In genomic region chr16:55892484-55892883, GRCm38 (mm10) we compare ENCODE assay signal across 12 mouse cellular contexts. TPM values are rescaled to one million over a fixed set of nuclear protein-coding genes. Genes with fewer than 3 reads are reported as not detected.
A peak's percentile ranks its signal among the peaks of the same experiment; 100 is the strongest.
DNase-seq lines count a peak whose midpoint lies in the region; ATAC-seq and TF ChIP-seq lines count a peak whose summit lies in the region.
"Had no signal": no experiment of that assay in that cellular context is flagged by ENCODE, and none has a peak within 500 bp of the region (broad histone marks: within the 10 kb centered on the region; RNA-seq: fewer than 3 reads in every experiment).

No protein-coding gene starts in this region.

- no peak; the same call in 1 of the 2 replicates for TF ChIP-seq RAD21 in CH12.LX (IDR thresholded peaks at IDR 0.05; ENCODE audit: low read depth, low read length)

- H3K36me3 ChIP-seq in kidney, embryonic 15.5 days = peaks cover 20% of the 10 kb centered on the region; the same call in 1 of the 2 replicates
- peaks cover 12 to 33% of the 10 kb centered on the region in 2 experiments for H3K36me3 ChIP-seq in CH12.LX (replicated peaks in 1 of 2; ENCODE audit: control insufficient read depth in 1 of 2, insufficient read depth in 1 of 2, low read length in 1 of 2)
- H3K36me3 ChIP-seq in intestine, embryonic 16.5 days (ENCODE audit: control insufficient read depth, insufficient read depth, low read length) = no peaks in the 10 kb centered on the region
- H3K36me3 ChIP-seq in megakaryocyte, embryonic 14.5 days (replicated peaks; ENCODE audit: low read length) = peaks cover 14% of the 10 kb centered on the region
- H3K36me3 ChIP-seq in hindbrain, embryonic 12.5 days = peaks cover 22% of the 10 kb centered on the region

- peak; percentile 83 for TF ChIP-seq EP300 in CH12.LX (IDR thresholded peaks at IDR 0.05; ENCODE audit: low read length)

- no peak overlapping the region for H3K4me3 ChIP-seq in kidney, embryonic 15.5 days (replicated peaks)
- peak overlapping the region; percentile 13 to 93 (median 40) for H3K4me3 ChIP-seq in CH12.LX (replicated peaks in 1 of 3; ENCODE audit: low read depth in 2 of 3, low read length in 2 of 3, poor library complexity in 1 of 3)
- no peak overlapping the region for H3K4me3 ChIP-seq in intestine, embryonic 16.5 days (ENCODE audit: low read length)
- H3K4me3 ChIP-seq in megakaryocyte, embryonic 14.5 days (replicated peaks) = peak overlapping the region; percentile 57
- H3K4me3 ChIP-seq in hindbrain, embryonic 12.5 days = no peak overlapping the region
- H3K4me3 ChIP-seq: erythroblast, embryonic 14.5 days had no signal

- H3K9me3 ChIP-seq in kidney, embryonic 15.5 days (replicated peaks) = no peaks in the 10 kb centered on the region
- no peaks in the 10 kb centered on the region for H3K9me3 ChIP-seq in CH12.LX (replicated peaks; ENCODE audit: low read length)
- no peaks in the 10 kb centered on the region for H3K9me3 ChIP-seq in intestine, embryonic 16.5 days (ENCODE audit: control insufficient read depth, low read length)
- no peaks in the 10 kb centered on the region for H3K9me3 ChIP-seq in megakaryocyte, embryonic 14.5 days
- H3K9me3 ChIP-seq in hindbrain, embryonic 12.5 days (replicated peaks) = no peaks in the 10 kb centered on the region

- TF ChIP-seq CTCF in CH12.LX (conservative IDR thresholded peaks at IDR 0.05 in 1 of 2, IDR thresholded peaks at IDR 0.05 in 1 of 2; ENCODE audit: low read depth in 2 of 2, low read length in 2 of 2) = no peak

- DNase-seq in kidney, adult 9 months = peak; percentile 53
- peak; percentile 85 for DNase-seq in CH12.LX (ENCODE audit: extremely low read depth)
- no peak for DNase-seq in right cerebral cortex, adult 2 months (ENCODE audit: low spot score in 2 of 2)
- DNase-seq: cerebellum, adult 2 months; heart, postnatal 10 days; lung, postnatal 4 days; thymus, postnatal 25 days had no signal

- TF ChIP-seq POLR2A in CH12.LX (IDR thresholded peaks at IDR 0.05; ENCODE audit: low read depth, low read length) = no peak

- no peak overlapping the region for H3K9ac ChIP-seq in kidney, embryonic 15.5 days
- peak overlapping the region; percentile 86 for H3K9ac ChIP-seq in CH12.LX (ENCODE audit: insufficient read depth, low read depth)
- H3K9ac ChIP-seq in intestine, embryonic 16.5 days (ENCODE audit: low read depth, low read length) = no peak overlapping the region
- no peak overlapping the region for H3K9ac ChIP-seq in hindbrain, embryonic 12.5 days

- H3K79me2 ChIP-seq in CH12.LX (replicated peaks; ENCODE audit: control insufficient read depth, extremely low read depth, insufficient read depth, poor library complexity, severe bottlenecking) = peaks cover 29% of the 10 kb centered on the region

- H3K4me2 ChIP-seq in kidney, embryonic 15.5 days = no peak overlapping the region
- peak overlapping the region; percentile 83 for H3K4me2 ChIP-seq in CH12.LX (ENCODE audit: insufficient read depth, low read depth, poor library complexity, severe bottlenecking)
- H3K4me2 ChIP-seq in intestine, embryonic 16.5 days (ENCODE audit: low read depth, low read length) = peak overlapping the region; percentile 23
- no peak overlapping the region for H3K4me2 ChIP-seq in hindbrain, embryonic 12.5 days (replicated peaks)

- peaks cover 22% of the 10 kb centered on the region for H3K4me1 ChIP-seq in kidney, embryonic 15.5 days
- H3K4me1 ChIP-seq in CH12.LX (ENCODE audit: control insufficient read depth in 1 of 2, insufficient read depth in 2 of 2) = peaks cover 16 to 62% of the 10 kb centered on the region in 2 experiments
- peaks cover 12% of the 10 kb centered on the region for H3K4me1 ChIP-seq in intestine, embryonic 16.5 days (ENCODE audit: control insufficient read depth, insufficient read depth, low read length)
- H3K4me1 ChIP-seq in megakaryocyte, embryonic 14.5 days = peaks cover 67% of the 10 kb centered on the region
- peaks cover 12% of the 10 kb centered on the region for H3K4me1 ChIP-seq in hindbrain, embryonic 12.5 days

- ATAC-seq in kidney, embryonic 15.5 days (replicated peaks; ENCODE audit: low FRiP score) = no peak
- no peak for ATAC-seq in intestine, embryonic 16.5 days
- no peak for ATAC-seq in hindbrain, embryonic 12.5 days (ENCODE audit: low FRiP score)

- in situ Hi-C loops in CH12.LX (cut with MboI; ENCODE audit: low pct_ligation_motif_present, low pct_unique_long_range_greater_than_20kb, low sequenced_read_pairs) = loop anchor here (5.0 kb wide), 1 partner anchor 175 kb away; no protein-coding TSS in a partner anchor

- H3K27me3 ChIP-seq in kidney, embryonic 15.5 days = no peaks in the 10 kb centered on the region
- H3K27me3 ChIP-seq in CH12.LX (replicated peaks) = no peaks in the 10 kb centered on the region
- no peaks in the 10 kb centered on the region for H3K27me3 ChIP-seq in intestine, embryonic 16.5 days (replicated peaks; ENCODE audit: control insufficient read depth, insufficient read depth, low read length)
- no peaks in the 10 kb centered on the region for H3K27me3 ChIP-seq in megakaryocyte, embryonic 14.5 days (replicated peaks)
- no peaks in the 10 kb centered on the region for H3K27me3 ChIP-seq in hindbrain, embryonic 12.5 days

- dilution Hi-C loops in CH12.LX (cut with MboI; ENCODE audit: extremely low pct_ligation_motif_present, extremely low pct_unique_long_range_greater_than_20kb, low sequenced_read_pairs) = no loop called here

- WGBS in kidney, embryonic 15.5 days = 60% methylated on average over 7 of the region's 7 CpGs
- 56% methylated on average over 6 of the region's 7 CpGs for WGBS in intestine, embryonic 16.5 days
- WGBS in hindbrain, embryonic 12.5 days = 67% methylated on average over 7 of the region's 7 CpGs

- H3K27ac ChIP-seq in kidney, embryonic 15.5 days = no peak overlapping the region
- H3K27ac ChIP-seq in CH12.LX (ENCODE audit: insufficient read depth, low read depth) = peak overlapping the region; percentile 89
- H3K27ac ChIP-seq in intestine, embryonic 16.5 days (ENCODE audit: low read length) = peak overlapping the region; percentile 3; the same call in 1 of the 2 replicates
- H3K27ac ChIP-seq in hindbrain, embryonic 12.5 days = no peak overlapping the region

TF ChIP-seq in CH12.LX, 34 proteins besides CTCF, POLR2A, EP300 and RAD21 (continues in another document):
- no peak for TF ChIP-seq USF1 (IDR thresholded peaks at IDR 0.05; ENCODE audit: low read depth, low read length)
- TF ChIP-seq SMC3 (IDR thresholded peaks at IDR 0.05; ENCODE audit: low read depth, low read length) = no peak
- no peak for TF ChIP-seq ZC3H11A (IDR thresholded peaks at IDR 0.05; ENCODE audit: low read depth, low read length)
- no peak for TF ChIP-seq USF2 (conservative IDR thresholded peaks at IDR 0.05; ENCODE audit: low read depth, low read length)
- peak; percentile 92 for TF ChIP-seq BHLHE40 (IDR thresholded peaks at IDR 0.05; ENCODE audit: low read depth, low read length)
- peak; percentile 87 for TF ChIP-seq SIN3A (IDR thresholded peaks at IDR 0.05; ENCODE audit: low read length)
- TF ChIP-seq CHD2 (IDR thresholded peaks at IDR 0.05; ENCODE audit: low read length) = peak; percentile 66; the same call in 1 of the 2 replicates
- 0 out of 2 replicates have a peak, but pooled peaks have one; percentile 22 for TF ChIP-seq NRF1 (IDR thresholded peaks at IDR 0.05; ENCODE audit: low read depth, low read length)
- TF ChIP-seq E2F4 (IDR thresholded peaks at IDR 0.05; ENCODE audit: insufficient replicate concordance, low read depth, low read length) = 0 out of 2 replicates have a peak, but pooled peaks have one; percentile 39
- no peak for TF ChIP-seq UBTF (IDR thresholded peaks at IDR 0.05; ENCODE audit: low read depth, low read length)
- 0 out of 2 replicates have a peak, but pooled peaks have one; percentile 25 for TF ChIP-seq ELF1 (IDR thresholded peaks at IDR 0.05; ENCODE audit: low read depth, low read length)
- peak; percentile 42; the same call in 1 of the 2 replicates for TF ChIP-seq NELFE (IDR thresholded peaks at IDR 0.05; ENCODE audit: low read depth, low read length)
- TF ChIP-seq KAT2A (IDR thresholded peaks at IDR 0.05; ENCODE audit: insufficient replicate concordance, low read length) = no peak
- peak; percentile 99 for TF ChIP-seq MAZ (IDR thresholded peaks at IDR 0.05; ENCODE audit: low read depth, low read length)
- TF ChIP-seq MAFK (IDR thresholded peaks at IDR 0.05; ENCODE audit: insufficient replicate concordance, low read length) = 0 out of 2 replicates have a peak, but pooled peaks have one; percentile 47
- peak; percentile 39; the same call in 1 of the 2 replicates for TF ChIP-seq TCF12 (IDR thresholded peaks at IDR 0.05; ENCODE audit: low read depth, low read length)

RNA-seq across cellular contexts. Expression of gene Nxpe3, which starts 2.6 kb away (rescaled TPM):
- 1.6 and 1.9 TPM in 2 replicates for polyA plus RNA-seq in kidney, embryonic 15.5 days (2015; fragmentation: Nextera tagmentation; extraction: Ambion mirVana)
- total RNA-seq in CH12.LX (2012; rRNA removed) = 10.2 and 12.3 TPM in 2 replicates
- 4.6 and 5.4 TPM in 2 replicates for total RNA-seq in CH12.LX (2014; rRNA removed)
- polyA plus RNA-seq in CH12.LX (2012; ENCODE audit: insufficient read length, low read depth) = 9.9 and 10.6 TPM in 2 replicates
- 1.5 and 1.7 TPM in 2 replicates for polyA plus RNA-seq in intestine, embryonic 16.5 days (2015; fragmentation: Nextera tagmentation; extraction: Ambion mirVana)
- 0.32 TPM in 1 of 2 replicates, not detected in the other for polyA plus RNA-seq in megakaryocyte, embryonic 14.5 days (2012; ENCODE audit: insufficient read depth, low replicate concordance)
- polyA plus RNA-seq in hindbrain, embryonic 12.5 days (2016; fragmentation: Nextera tagmentation; extraction: Ambion mirVana) = 0.77 and 1.1 TPM in 2 replicates

RNA-seq across cellular contexts. Expression of gene Cep97, which starts 42.2 kb away (rescaled TPM):
- 13.0 and 13.7 TPM in 2 replicates for polyA plus RNA-seq in kidney, embryonic 15.5 days (2015; fragmentation: Nextera tagmentation; extraction: Ambion mirVana)
- 24.9 and 26.9 TPM in 2 replicates for total RNA-seq in CH12.LX (2012; rRNA removed)
- 27.5 and 28.2 TPM in 2 replicates for total RNA-seq in CH12.LX (2014; rRNA removed)
- polyA plus RNA-seq in CH12.LX (2012; ENCODE audit: insufficient read length, low read depth) = 16.9 and 19.2 TPM in 2 replicates
- 4.7 and 5.8 TPM in 2 replicates for polyA plus RNA-seq in intestine, embryonic 16.5 days (2015; fragmentation: Nextera tagmentation; extraction: Ambion mirVana)
- 0.49 TPM in 1 of 2 replicates, not detected in the other for polyA plus RNA-seq in megakaryocyte, embryonic 14.5 days (2012; ENCODE audit: insufficient read depth, low replicate concordance)
- polyA plus RNA-seq in hindbrain, embryonic 12.5 days (2016; fragmentation: Nextera tagmentation; extraction: Ambion mirVana) = 16.5 and 19.5 TPM in 2 replicates

RNA-seq across cellular contexts. Expression of gene Nfkbiz, which starts 53.8 kb away (rescaled TPM):
- 3.8 and 4.3 TPM in 2 replicates for polyA plus RNA-seq in kidney, embryonic 15.5 days (2015; fragmentation: Nextera tagmentation; extraction: Ambion mirVana)
- total RNA-seq in CH12.LX (2012; rRNA removed) (13.9 and 17.1 TPM in 2 replicates), CH12.LX (2014; rRNA removed) (19.7 and 23.7 TPM in 2 replicates)
- 11.4 and 13.7 TPM in 2 replicates for polyA plus RNA-seq in CH12.LX (2012; ENCODE audit: insufficient read length, low read depth)
- 8.8 and 10.2 TPM in 2 replicates for polyA plus RNA-seq in intestine, embryonic 16.5 days (2015; fragmentation: Nextera tagmentation; extraction: Ambion mirVana)
- polyA plus RNA-seq in megakaryocyte, embryonic 14.5 days (2012; ENCODE audit: insufficient read depth, low replicate concordance) = 3.0 and 3.4 TPM in 2 replicates
- polyA plus RNA-seq in hindbrain, embryonic 12.5 days (2016; fragmentation: Nextera tagmentation; extraction: Ambion mirVana) = 1.4 and 1.8 TPM in 2 replicates

Comparison
In these comparisons a context has a peak if more than half of its experiments do, and no peak if none do; other contexts are left out.
1. DNase-seq: peak in kidney, adult 9 months (single experiment) and CH12.LX (single experiment); none in right cerebral cortex, adult 2 months (0 of 2).
2. H3K27ac ChIP-seq: peak in CH12.LX (single experiment) and intestine, embryonic 16.5 days (single experiment); none in kidney, embryonic 15.5 days (single experiment) and hindbrain, embryonic 12.5 days (single experiment).
3. H3K4me2 ChIP-seq: peak in CH12.LX (single experiment) and intestine, embryonic 16.5 days (single experiment); none in kidney, embryonic 15.5 days (single experiment) and hindbrain, embryonic 12.5 days (single experiment).
4. H3K4me3 ChIP-seq: peak in CH12.LX (3 of 3) and megakaryocyte, embryonic 14.5 days (single experiment); none in kidney, embryonic 15.5 days (single experiment), intestine, embryonic 16.5 days (single experiment) and hindbrain, embryonic 12.5 days (single experiment).